Mouse (Mus musculus): Measurements from ENCODE around the gene Xylt2. TPM values are rescaled to one million over a fixed set of nuclear protein-coding genes. Genes with fewer than 3 reads are reported as not detected.

The Xylt2 gene
- polyA plus RNA-seq, 1 experiment from 2014 or later = 11.6 TPM

- no peak for ATAC-seq
- Histone ChIP-seq H3K36me3 (ENCODE audit: control insufficient read depth, insufficient read depth, low read length) (no peaks in the 10 kb centered on the region), H3K27me3 (ENCODE audit: control insufficient read depth, insufficient read depth, low read depth, low read length) (no peaks in the 10 kb centered on the region), H3K9ac (ENCODE audit: low read depth, low read length) (no peak overlapping the region), H3K4me1 (ENCODE audit: control insufficient read depth, insufficient read depth, low read length) (peaks cover 5% of the 10 kb centered on the region; the same call in 1 of the 2 replicates), H3K27ac (ENCODE audit: low read length) (no peak overlapping the region), H3K4me3 (ENCODE audit: low read depth, low read length) (no peak overlapping the region), H3K9me3 (replicated peaks; ENCODE audit: control insufficient read depth, low read length, poor library complexity, severe bottlenecking) (no peaks in the 10 kb centered on the region), H3K4me2 (ENCODE audit: low read length) (no peak overlapping the region)
- WGBS = 87% methylated on average over 7 of the region's 7 CpGs
Measured at GRCm38 (mm10) chr11:94682427-94682826, 5.1 kb upstream of the Xylt2 start.

- Histone ChIP-seq H3K9ac (ENCODE audit: low read depth, low read length) (no peak overlapping the region), H3K9me3 (replicated peaks; ENCODE audit: control insufficient read depth, low read length, poor library complexity, severe bottlenecking) (no peaks in the 10 kb centered on the region), H3K27me3 (ENCODE audit: control insufficient read depth, insufficient read depth, low read depth, low read length) (no peaks in the 10 kb centered on the region), H3K4me3 (ENCODE audit: low read depth, low read length) (no peak overlapping the region), H3K36me3 (ENCODE audit: control insufficient read depth, insufficient read depth, low read length) (no peaks in the 10 kb centered on the region), H3K4me1 (ENCODE audit: control insufficient read depth, insufficient read depth, low read length) (peaks cover 5% of the 10 kb centered on the region; the same call in 1 of the 2 replicates), H3K4me2 (ENCODE audit: low read length) (no peak overlapping the region), H3K27ac (ENCODE audit: low read length) (no peak overlapping the region)
- no peak for ATAC-seq
- WGBS = 92% methylated on average over 4 of the region's 4 CpGs
Measured at GRCm38 (mm10) chr11:94681640-94682039, 4.3 kb upstream of the Xylt2 start.

GRCm38 (mm10) chr11:94680639-94681038 is 3.3 kb upstream of the Xylt2 start:
- Histone ChIP-seq H3K27ac (ENCODE audit: low read length) (no peak overlapping the region), H3K36me3 (ENCODE audit: control insufficient read depth, insufficient read depth, low read length) (no peaks in the 10 kb centered on the region), H3K27me3 (ENCODE audit: control insufficient read depth, insufficient read depth, low read depth, low read length) (no peaks in the 10 kb centered on the region), H3K4me3 (ENCODE audit: low read depth, low read length) (no peak overlapping the region), H3K4me1 (ENCODE audit: control insufficient read depth, insufficient read depth, low read length) (peaks cover 14% of the 10 kb centered on the region), H3K9me3 (replicated peaks; ENCODE audit: control insufficient read depth, low read length, poor library complexity, severe bottlenecking) (no peaks in the 10 kb centered on the region), H3K9ac (ENCODE audit: low read depth, low read length) (no peak overlapping the region), H3K4me2 (ENCODE audit: low read length) (no peak overlapping the region)
- ATAC-seq = no peak

GRCm38 (mm10) chr11:94677607-94678145 is 361 bp upstream of the Xylt2 start:
- peaks cover 22% of the 10 kb centered on the region for H3K4me1 ChIP-seq (ENCODE audit: control insufficient read depth, insufficient read depth, low read length)
- WGBS = 30% methylated on average over 15 of the region's 15 CpGs
- H3K36me3 ChIP-seq (ENCODE audit: control insufficient read depth, insufficient read depth, low read length) = no peaks in the 10 kb centered on the region
- peak; percentile 72; the same call in 1 of the 2 replicates for ATAC-seq
- peak overlapping the region; percentile 75 for H3K4me2 ChIP-seq (ENCODE audit: low read length)
- peak overlapping the region; percentile 87 for H3K4me3 ChIP-seq (ENCODE audit: low read depth, low read length)
- H3K9me3 ChIP-seq (replicated peaks; ENCODE audit: control insufficient read depth, low read length, poor library complexity, severe bottlenecking) = no peaks in the 10 kb centered on the region
- peak overlapping the region; percentile 92 for H3K27ac ChIP-seq (ENCODE audit: low read length)
- no peaks in the 10 kb centered on the region for H3K27me3 ChIP-seq (ENCODE audit: control insufficient read depth, insufficient read depth, low read depth, low read length)
- peak overlapping the region; percentile 94 for H3K9ac ChIP-seq (ENCODE audit: low read depth, low read length)

GRCm38 (mm10) chr11:94676308-94676707 is 1.0 kb downstream of the Xylt2 start:
- H3K27ac ChIP-seq (ENCODE audit: low read length) = no peak overlapping the region

GRCm38 (mm10) chr11:94675446-94675845 is 1.9 kb downstream of the Xylt2 start:
- H3K36me3 ChIP-seq (ENCODE audit: control insufficient read depth, insufficient read depth, low read length) = no peaks in the 10 kb centered on the region
- WGBS = 73% methylated on average over 5 of the region's 5 CpGs
- H3K27ac ChIP-seq (ENCODE audit: low read length) = no peak overlapping the region
- no peak overlapping the region for H3K4me3 ChIP-seq (ENCODE audit: low read depth, low read length)
- no peak for ATAC-seq
- H3K4me1 ChIP-seq (ENCODE audit: control insufficient read depth, insufficient read depth, low read length) = peaks cover 22% of the 10 kb centered on the region
- no peaks in the 10 kb centered on the region for H3K9me3 ChIP-seq (replicated peaks; ENCODE audit: control insufficient read depth, low read length, poor library complexity, severe bottlenecking)
- H3K9ac ChIP-seq (ENCODE audit: low read depth, low read length) = no peak overlapping the region
- no peak overlapping the region; the same call in 1 of the 2 replicates for H3K4me2 ChIP-seq (ENCODE audit: low read length)
- H3K27me3 ChIP-seq (ENCODE audit: control insufficient read depth, insufficient read depth, low read depth, low read length) = no peaks in the 10 kb centered on the region

More at GRCm38 (mm10) chr11:94676308-94676707, 1.0 kb downstream of the Xylt2 start:
- Histone ChIP-seq H3K4me1 (ENCODE audit: control insufficient read depth, insufficient read depth, low read length) (peaks cover 22% of the 10 kb centered on the region), H3K36me3 (ENCODE audit: control insufficient read depth, insufficient read depth, low read length) (no peaks in the 10 kb centered on the region), H3K9ac (ENCODE audit: low read depth, low read length) (peak overlapping the region; percentile 94), H3K4me3 (ENCODE audit: low read depth, low read length) (peak overlapping the region; percentile 87), H3K27me3 (ENCODE audit: control insufficient read depth, insufficient read depth, low read depth, low read length) (no peaks in the 10 kb centered on the region), H3K4me2 (ENCODE audit: low read length) (peak overlapping the region; percentile 80), H3K9me3 (replicated peaks; ENCODE audit: control insufficient read depth, low read length, poor library complexity, severe bottlenecking) (no peaks in the 10 kb centered on the region)
- WGBS = 40% methylated on average over 4 of the region's 4 CpGs
- ATAC-seq = no peak

- 92% methylated on average over 5 of the region's 5 CpGs for WGBS
- Histone ChIP-seq H3K4me3 (ENCODE audit: low read depth, low read length) (no peak overlapping the region), H3K4me2 (ENCODE audit: low read length) (no peak overlapping the region), H3K9me3 (replicated peaks; ENCODE audit: control insufficient read depth, low read length, poor library complexity, severe bottlenecking) (no peaks in the 10 kb centered on the region), H3K9ac (ENCODE audit: low read depth, low read length) (no peak overlapping the region), H3K27ac (ENCODE audit: low read length) (no peak overlapping the region), H3K36me3 (ENCODE audit: control insufficient read depth, insufficient read depth, low read length) (peaks cover 2% of the 10 kb centered on the region; the same call in 1 of the 2 replicates), H3K27me3 (ENCODE audit: control insufficient read depth, insufficient read depth, low read depth, low read length) (no peaks in the 10 kb centered on the region), H3K4me1 (ENCODE audit: control insufficient read depth, insufficient read depth, low read length) (peaks cover 22% of the 10 kb centered on the region)
- ATAC-seq = no peak
Measured at GRCm38 (mm10) chr11:94674984-94675383, 2.3 kb downstream of the Xylt2 start.

- Histone ChIP-seq H3K4me1 (ENCODE audit: control insufficient read depth, insufficient read depth, low read length) (no peaks in the 10 kb centered on the region), H3K9me3 (replicated peaks; ENCODE audit: control insufficient read depth, low read length, poor library complexity, severe bottlenecking) (no peaks in the 10 kb centered on the region), H3K4me3 (ENCODE audit: low read depth, low read length) (no peak overlapping the region), H3K27me3 (ENCODE audit: control insufficient read depth, insufficient read depth, low read depth, low read length) (no peaks in the 10 kb centered on the region), H3K9ac (ENCODE audit: low read depth, low read length) (no peak overlapping the region), H3K4me2 (ENCODE audit: low read length) (no peak overlapping the region), H3K36me3 (ENCODE audit: control insufficient read depth, insufficient read depth, low read length) (peaks cover 37% of the 10 kb centered on the region), H3K27ac (ENCODE audit: low read length) (no peak overlapping the region)
- 96% methylated on average over 6 of the region's 6 CpGs for WGBS
- no peak for ATAC-seq
Measured at GRCm38 (mm10) chr11:94665281-94665680, 12.0 kb downstream of the Xylt2 start.

- no peak for ATAC-seq
- Histone ChIP-seq H3K9ac (ENCODE audit: low read depth, low read length) (no peak overlapping the region), H3K27me3 (ENCODE audit: control insufficient read depth, insufficient read depth, low read depth, low read length) (no peaks in the 10 kb centered on the region), H3K4me2 (ENCODE audit: low read length) (no peak overlapping the region), H3K4me3 (ENCODE audit: low read depth, low read length) (no peak overlapping the region), H3K36me3 (ENCODE audit: control insufficient read depth, insufficient read depth, low read length) (peaks cover 21% of the 10 kb centered on the region), H3K9me3 (replicated peaks; ENCODE audit: control insufficient read depth, low read length, poor library complexity, severe bottlenecking) (no peaks in the 10 kb centered on the region), H3K27ac (ENCODE audit: low read length) (no peak overlapping the region), H3K4me1 (ENCODE audit: control insufficient read depth, insufficient read depth, low read length) (no peaks in the 10 kb centered on the region)
- 66% methylated on average over 1 of the region's 1 CpGs for WGBS
Measured at GRCm38 (mm10) chr11:94661344-94661743, 16.0 kb downstream of the Xylt2 start.
